Mouse (Mus musculus) limb, embryonic 13.5 days (tissue): ENCODE data around the gene Sh3d21. TPM values are rescaled to one million over a fixed set of nuclear protein-coding genes. Genes with fewer than 3 reads are reported as not detected.

Source experiments
- ATAC-seq: fragments of 200-750 bp; cut with Nextera tagmentation; 2 replicates; pipeline ENCODE4 v1.8.0; 2017; ENCODE audit warnings: low read depth, moderate number of reproducible peaks, moderate TSS enrichment; ENCODE audit not compliant: low FRiP score
- H3K27ac ChIP-seq: fragments of 300-500 bp; sonication (generic); 2 replicates; pipeline ENCODE4 v1.5.1; 2015; ENCODE audit warnings: inconsistent platforms, mild to moderate bottlenecking, moderate library complexity
- H3K27me3 ChIP-seq: fragments of 300-500 bp; sonication (generic); 2 replicates; pipeline ENCODE4 v1.6.1; 2015; ENCODE audit warnings: mild to moderate bottlenecking, inconsistent platforms
- H3K36me3 ChIP-seq: fragments of 300-500 bp; sonication (generic); 2 replicates; pipeline ENCODE4 v1.6.1; 2015; ENCODE audit warnings: inconsistent platforms, mild to moderate bottlenecking, moderate library complexity
- H3K4me1 ChIP-seq: fragments of 300-500 bp; sonication (generic); 2 replicates; pipeline ENCODE4 v1.6.1; 2015; ENCODE audit warnings: inconsistent platforms
- H3K4me2 ChIP-seq: fragments of 300-500 bp; sonication (generic); replicated peaks from 2 replicates; pipeline ENCODE4 v1.6.1; 2015; ENCODE audit warnings: inconsistent platforms, mild to moderate bottlenecking, moderate library complexity
- H3K4me3 ChIP-seq: fragments of 300-500 bp; sonication (generic); 2 replicates; pipeline ENCODE4 v1.5.1; 2015; ENCODE audit warnings: moderate library complexity, mild to moderate bottlenecking, inconsistent platforms
- H3K9ac ChIP-seq: fragments of 300-500 bp; sonication (generic); 2 replicates; pipeline ENCODE4 v1.6.1; 2015; ENCODE audit warnings: mild to moderate bottlenecking, inconsistent platforms
- H3K9me3 ChIP-seq: fragments of 300-500 bp; sonication (generic); 2 replicates; pipeline ENCODE4 v1.6.1; 2016; ENCODE audit warnings: inconsistent platforms
- WGBS: fragments of 180-500 bp; shearing (Covaris S2); methylation state at CpG from one replicate; pipeline ENCODE4 v1.1.7; 2015; 5-methylcytosine and 5-hydroxymethylcytosine counted together
- polyA plus RNA-seq: library from polyadenylated mRNA; unstranded; fragments of >200 nt; fragmentation: Nextera tagmentation; extraction: Ambion mirVana; gene quantifications from 2 replicates; pipeline ENCODE4 v1.2.1, GENCODE M21; 2015

Gene Sh3d21
- polyA plus RNA-seq, 1 experiment from 2014 or later, result 9.3 TPM

- H3K4me1 ChIP-seq, result peaks cover 72% of the 10 kb centered on the region
- H3K4me3 ChIP-seq, result peak overlapping the region; percentile 79
Measured at GRCm38 (mm10) chr4:126150949-126151320, 12.4 kb downstream of the Sh3d21 start.

GRCm38 (mm10) chr4:126150297-126150948 lies 12.9 kb downstream of the Sh3d21 start:
- WGBS, result 2% methylated on average over 16 of the region's 16 CpGs
- Histone ChIP-seq H3K27me3 (no peaks in the 10 kb centered on the region), H3K4me1 (peaks cover 67% of the 10 kb centered on the region), H3K36me3 (peaks cover 31% of the 10 kb centered on the region), H3K9me3 (no peaks in the 10 kb centered on the region), H3K9ac (peak overlapping the region; percentile 90), H3K4me3 (peak overlapping the region; percentile 79), H3K4me2 (peak overlapping the region; percentile 99), H3K27ac (peak overlapping the region; percentile 96)
- ATAC-seq, result peak; percentile 91

More at GRCm38 (mm10) chr4:126150949-126151320, 12.4 kb downstream of the Sh3d21 start:
- 16% methylated on average over 6 of the region's 6 CpGs for WGBS
- ATAC-seq, result no peak
- Histone ChIP-seq H3K27me3 (no peaks in the 10 kb centered on the region), H3K9me3 (no peaks in the 10 kb centered on the region), H3K36me3 (peaks cover 31% of the 10 kb centered on the region), H3K9ac (peak overlapping the region; percentile 90), H3K27ac (peak overlapping the region; percentile 96), H3K4me2 (peak overlapping the region; percentile 99)

GRCm38 (mm10) chr4:126149798-126150197 lies 13.5 kb downstream of the Sh3d21 start:
- Histone ChIP-seq H3K36me3 (peaks cover 31% of the 10 kb centered on the region), H3K9me3 (no peaks in the 10 kb centered on the region), H3K27me3 (no peaks in the 10 kb centered on the region), H3K9ac (peak overlapping the region; percentile 90), H3K4me1 (peaks cover 62% of the 10 kb centered on the region), H3K27ac (peak overlapping the region; percentile 96), H3K4me3 (peak overlapping the region; percentile 79), H3K4me2 (peak overlapping the region; percentile 99)
- WGBS, result 7% methylated on average over 10 of the region's 10 CpGs
- peak; percentile 1; the same call in 1 of the 2 replicates for ATAC-seq

GRCm38 (mm10) chr4:126149041-126149676 lies 14.1 kb downstream of the Sh3d21 start:
- WGBS, result 7% methylated on average over 42 of the region's 42 CpGs
- no peaks in the 10 kb centered on the region for H3K27me3 ChIP-seq
- H3K4me2 ChIP-seq, result peak overlapping the region; percentile 99
- no peaks in the 10 kb centered on the region for H3K9me3 ChIP-seq
- peak overlapping the region; percentile 96 for H3K27ac ChIP-seq
- no peak for ATAC-seq
- H3K4me1 ChIP-seq, result peaks cover 62% of the 10 kb centered on the region
- peak overlapping the region; percentile 90 for H3K9ac ChIP-seq
- H3K4me3 ChIP-seq, result peak overlapping the region; percentile 79
- peaks cover 31% of the 10 kb centered on the region for H3K36me3 ChIP-seq

- H3K4me3 ChIP-seq, result peak overlapping the region; percentile 79
- peak; percentile 54 for ATAC-seq
- WGBS, result under 1% methylated on average over 65 of the region's 67 CpGs
- H3K36me3 ChIP-seq, result peaks cover 30% of the 10 kb centered on the region
- H3K27ac ChIP-seq, result peak overlapping the region; percentile 96
- no peaks in the 10 kb centered on the region for H3K9me3 ChIP-seq
- peak overlapping the region; percentile 90 for H3K9ac ChIP-seq
- H3K27me3 ChIP-seq, result no peaks in the 10 kb centered on the region
- H3K4me2 ChIP-seq, result peak overlapping the region; percentile 99
- H3K4me1 ChIP-seq, result peaks cover 62% of the 10 kb centered on the region
Measured at GRCm38 (mm10) chr4:126148161-126148961, 14.9 kb downstream of the Sh3d21 start.

- peaks cover 59% of the 10 kb centered on the region for H3K4me1 ChIP-seq
- WGBS, result under 1% methylated on average over 24 of the region's 24 CpGs
Measured at GRCm38 (mm10) chr4:126147533-126148160, 15.6 kb downstream of the Sh3d21 start, which contains the start of gene Eva1b. Gene Eva1b, plus strand, starts transcription at chr4:126147744.

GRCm38 (mm10) chr4:126146974-126147532 lies 16.2 kb downstream of the Sh3d21 start:
- peak overlapping the region; percentile 79 for H3K4me3 ChIP-seq
- ATAC-seq, result no peak
- peaks cover 53% of the 10 kb centered on the region for H3K4me1 ChIP-seq

More at GRCm38 (mm10) chr4:126147533-126148160, 15.6 kb downstream of the Sh3d21 start, which contains the start of gene Eva1b:
- Histone ChIP-seq H3K27me3 (no peaks in the 10 kb centered on the region), H3K36me3 (peaks cover 23% of the 10 kb centered on the region), H3K9me3 (no peaks in the 10 kb centered on the region), H3K27ac (peak within 1 kb of the TSS; percentile 96), H3K4me2 (peak within 1 kb of the TSS; percentile 99), H3K4me3 (peak within 1 kb of the TSS; percentile 79), H3K9ac (peak within 1 kb of the TSS; percentile 90)
- ATAC-seq, result peak; percentile 41

GRCm38 (mm10) chr4:126145396-126145795 lies 17.9 kb downstream of the Sh3d21 start:
- WGBS, result 65% methylated on average over 3 of the region's 4 CpGs
- Histone ChIP-seq H3K4me3 (no peak overlapping the region), H3K4me1 (peaks cover 36% of the 10 kb centered on the region), H3K27me3 (no peaks in the 10 kb centered on the region), H3K9ac (no peak overlapping the region), H3K4me2 (no peak overlapping the region), H3K36me3 (peaks cover 7% of the 10 kb centered on the region), H3K27ac (no peak overlapping the region), H3K9me3 (no peaks in the 10 kb centered on the region)
- ATAC-seq, result no peak

More at GRCm38 (mm10) chr4:126146974-126147532, 16.2 kb downstream of the Sh3d21 start:
- Histone ChIP-seq H3K36me3 (peaks cover 18% of the 10 kb centered on the region), H3K27ac (peak overlapping the region; percentile 96), H3K4me2 (peak overlapping the region; percentile 99), H3K9me3 (no peaks in the 10 kb centered on the region), H3K9ac (0 out of 2 replicates have a peak overlapping the region, but pooled peaks have one; percentile 90), H3K27me3 (no peaks in the 10 kb centered on the region)
- WGBS, result 20% methylated on average over 9 of the region's 9 CpGs

- Histone ChIP-seq H3K9ac (no peak overlapping the region), H3K4me1 (no peaks in the 10 kb centered on the region), H3K27ac (no peak overlapping the region), H3K36me3 (peaks cover 44% of the 10 kb centered on the region), H3K9me3 (no peaks in the 10 kb centered on the region), H3K27me3 (no peaks in the 10 kb centered on the region), H3K4me3 (no peak overlapping the region), H3K4me2 (no peak overlapping the region)
- ATAC-seq, result no peak
- WGBS, result 72% methylated on average over 5 of the region's 5 CpGs
Measured at GRCm38 (mm10) chr4:126141021-126141420, 22.3 kb downstream of the Sh3d21 start.

- Histone ChIP-seq H3K4me2 (no peak overlapping the region), H3K9ac (no peak overlapping the region), H3K27me3 (no peaks in the 10 kb centered on the region), H3K4me1 (peaks cover 7% of the 10 kb centered on the region), H3K9me3 (no peaks in the 10 kb centered on the region), H3K27ac (no peak overlapping the region), H3K4me3 (no peak overlapping the region), H3K36me3 (peaks cover 75% of the 10 kb centered on the region)
- WGBS, result 80% methylated on average over 4 of the region's 4 CpGs
- no peak for ATAC-seq
Measured at GRCm38 (mm10) chr4:126137773-126138172, 25.5 kb downstream of the Sh3d21 start.

GRCm38 (mm10) chr4:126134639-126135038 lies 28.7 kb downstream of the Sh3d21 start:
- ATAC-seq, result no peak
- Histone ChIP-seq H3K4me3 (no peak overlapping the region), H3K36me3 (peaks cover 83% of the 10 kb centered on the region), H3K4me1 (peaks cover 38% of the 10 kb centered on the region), H3K27ac (no peak overlapping the region), H3K27me3 (no peaks in the 10 kb centered on the region), H3K9ac (no peak overlapping the region), H3K9me3 (no peaks in the 10 kb centered on the region), H3K4me2 (no peak overlapping the region)
- 97% methylated on average over 4 of the region's 4 CpGs for WGBS
